Mouse (Mus musculus) MEL (cell line): ENCODE results near the gene Asic5. TPM values are rescaled to one million over a fixed set of nuclear protein-coding genes. Genes with fewer than 3 reads are reported as not detected.

ENCODE experiments used
- DNase-seq: peaks from one replicate; pipeline ENCODE4 v3.0.0; 2011; ENCODE audit warnings: low read depth, low spot score
- H3K27ac ChIP-seq: 2 replicates; pipeline ENCODE4 v1.5.1; 2012; ENCODE audit warnings: low read depth, mild to moderate bottlenecking, control low read depth, low read length, moderate library complexity; ENCODE audit not compliant: control insufficient read depth
- H3K27me3 ChIP-seq, 2 experiments: fragments of 150-350 bp in 1 of 2; sonication (generic) in 1 of 2; 2 replicates each; pipeline ENCODE4 v1.6.1; 2012; ENCODE audit warnings: low read length in 2 of 2, mild to moderate bottlenecking in 2 of 2, improper control_type of control experiment in 1 of 2, moderate library complexity in 1 of 2; ENCODE audit not compliant: insufficient read depth in 2 of 2, control insufficient read depth in 1 of 2
- H3K36me3 ChIP-seq, 2 experiments: 2 replicates each; pipeline ENCODE4 v1.6.1; 2012 to 2014; ENCODE audit warnings: low read length in 2 of 2, improper control_type of control experiment in 1 of 2, inconsistent platforms in 1 of 2, mild to moderate bottlenecking in 1 of 2; ENCODE audit not compliant: insufficient read depth in 2 of 2, control insufficient read depth in 1 of 2
- H3K4me1 ChIP-seq, 2 experiments: fragments of 150-350 bp in 1 of 2; sonication (generic) in 1 of 2; 2 replicates each; pipeline ENCODE4 v1.6.1; 2012; ENCODE audit warnings: low read length in 2 of 2, improper control_type of control experiment in 1 of 2, mild to moderate bottlenecking in 1 of 2; ENCODE audit not compliant: insufficient read depth in 2 of 2, control insufficient read depth in 1 of 2
- H3K4me3 ChIP-seq, 2 experiments: fragments of 150-350 bp in 1 of 2; sonication (generic) in 1 of 2; 2 replicates each; pipeline ENCODE4 v1.5.1; 2012; ENCODE audit warnings: low read depth in 2 of 2, low read length in 2 of 2, mild to moderate bottlenecking in 2 of 2, moderate library complexity in 2 of 2, control low read depth in 1 of 2, improper control_type of control experiment in 1 of 2; ENCODE audit not compliant: control insufficient read depth in 1 of 2, insufficient read depth in 1 of 2
- H3K79me2 ChIP-seq: 2 replicates; pipeline ENCODE4 v1.6.1; 2012; ENCODE audit warnings: mild to moderate bottlenecking, low read length, moderate library complexity; ENCODE audit not compliant: control insufficient read depth, poor library complexity, insufficient read depth
- H3K9ac ChIP-seq: 2 replicates; pipeline ENCODE4 v1.6.1; 2012; ENCODE audit warnings: low read depth, mild to moderate bottlenecking, control low read depth, low read length, moderate library complexity; ENCODE audit not compliant: control insufficient read depth, poor library complexity, severe bottlenecking
- H3K9me3 ChIP-seq: fragments of 150-350 bp; sonication (generic); replicated peaks from 2 replicates; pipeline ENCODE4 v1.6.1; 2012; ENCODE audit warnings: mild to moderate bottlenecking, low read length, improper control_type of control experiment, moderate library complexity; ENCODE audit not compliant: insufficient read depth
- CHD1 ChIP-seq: IDR thresholded peaks from 2 replicates; pipeline ENCODE4 v1.6.1; 2012; ENCODE audit warnings: low read depth, mild to moderate bottlenecking, inconsistent platforms, low read length, improper control_type of control experiment
- CHD2 ChIP-seq: IDR thresholded peaks from 2 replicates; pipeline ENCODE4 v1.6.1; 2011; ENCODE audit warnings: low read length, improper control_type of control experiment
- CTCF ChIP-seq, 3 experiments: IDR thresholded peaks in 2 of 3; conservative IDR thresholded peaks in 1 of 3; 2 replicates each; pipeline ENCODE4 v1.5.1; 2011 to 2012; ENCODE audit warnings: low read length in 3 of 3, low read depth in 2 of 3, mild to moderate bottlenecking in 2 of 3, improper control_type of control experiment in 1 of 3, inconsistent platforms in 1 of 3, mixed read lengths in 1 of 3, moderate library complexity in 1 of 3; ENCODE audit not compliant: control insufficient read depth in 1 of 3, insufficient read depth in 1 of 3, poor library complexity in 1 of 3, severe bottlenecking in 1 of 3
- ELF1 ChIP-seq: IDR thresholded peaks from 2 replicates; pipeline ENCODE4 v1.6.1; 2014; ENCODE audit warnings: low read depth, mild to moderate bottlenecking, inconsistent platforms, low read length, improper control_type of control experiment, moderate library complexity
- GABPA ChIP-seq: IDR thresholded peaks from 2 replicates; pipeline ENCODE4 v1.6.1; 2012; ENCODE audit warnings: low read depth, mild to moderate bottlenecking, inconsistent platforms, low read length, improper control_type of control experiment, moderate library complexity
- GATA1 ChIP-seq: IDR thresholded peaks from 2 replicates; pipeline ENCODE4 v1.6.1; 2011; ENCODE audit warnings: low read depth, low read length, improper control_type of control experiment
- HCFC1 ChIP-seq: IDR thresholded peaks from 2 replicates; pipeline ENCODE4 v1.6.1; 2012; ENCODE audit warnings: low read depth, mild to moderate bottlenecking, inconsistent platforms, low read length, improper control_type of control experiment, moderate library complexity
- JUND ChIP-seq: IDR thresholded peaks from 2 replicates; pipeline ENCODE4 v1.6.1; 2011; ENCODE audit warnings: low read depth, mild to moderate bottlenecking, improper control_type of control experiment, low read length
- KAT2A ChIP-seq: conservative IDR thresholded peaks from 2 replicates; pipeline ENCODE4 v1.6.1; 2012; ENCODE audit warnings: low read depth, low read length, improper control_type of control experiment, inconsistent platforms
- MAFK ChIP-seq: IDR thresholded peaks from 2 replicates; pipeline ENCODE4 v1.6.1; 2011; ENCODE audit warnings: low read depth, mild to moderate bottlenecking, low read length, improper control_type of control experiment, borderline replicate concordance
- MAX ChIP-seq: IDR thresholded peaks from 2 replicates; pipeline ENCODE4 v1.6.1; 2011; ENCODE audit warnings: low read length, improper control_type of control experiment
- MXI1 ChIP-seq: IDR thresholded peaks from 2 replicates; pipeline ENCODE4 v1.6.1; 2011; ENCODE audit warnings: mild to moderate bottlenecking, low read depth, low read length, improper control_type of control experiment
- MYB ChIP-seq: IDR thresholded peaks from 2 replicates; pipeline ENCODE4 v1.6.1; 2011; ENCODE audit warnings: mild to moderate bottlenecking, low read depth, low read length, improper control_type of control experiment
- MYC ChIP-seq: IDR thresholded peaks from 2 replicates; pipeline ENCODE4 v1.6.1; 2011; ENCODE audit warnings: low read depth, mild to moderate bottlenecking, low read length, improper control_type of control experiment, moderate library complexity
- NELFE ChIP-seq: IDR thresholded peaks from 2 replicates; pipeline ENCODE4 v1.6.1; 2011; ENCODE audit warnings: low read depth, low read length, improper control_type of control experiment
- NRF1 ChIP-seq: IDR thresholded peaks from 2 replicates; pipeline ENCODE4 v1.6.1; 2014; ENCODE audit warnings: low read depth, mild to moderate bottlenecking, inconsistent platforms, low read length, improper control_type of control experiment, moderate library complexity; ENCODE audit not compliant: poor library complexity, insufficient read depth, severe bottlenecking
- POLR2A ChIP-seq, 2 experiments: IDR thresholded peaks; 2 replicates each; pipeline ENCODE4 v1.6.1; 2011 to 2012; ENCODE audit warnings: low read length in 2 of 2, mild to moderate bottlenecking in 2 of 2, control low read depth in 1 of 2, improper control_type of control experiment in 1 of 2, low read depth in 1 of 2, moderate library complexity in 1 of 2; ENCODE audit not compliant: control insufficient read depth in 1 of 2, insufficient read depth in 1 of 2, poor library complexity in 1 of 2
- POLR2AphosphoS2 ChIP-seq: IDR thresholded peaks from 2 replicates; pipeline ENCODE4 v1.6.1; 2011; ENCODE audit warnings: low read length, improper control_type of control experiment
- POLR2AphosphoS5 ChIP-seq: IDR thresholded peaks from 2 replicates; pipeline ENCODE4 v1.6.1; 2012; ENCODE audit warnings: low read depth, borderline replicate concordance, mild to moderate bottlenecking, inconsistent platforms, low read length, moderate library complexity, mixed read lengths
- RAD21 ChIP-seq: IDR thresholded peaks from 2 replicates; pipeline ENCODE4 v1.6.1; 2011; ENCODE audit warnings: mild to moderate bottlenecking, low read depth, low read length, improper control_type of control experiment
- RCOR1 ChIP-seq: IDR thresholded peaks from 2 replicates; pipeline ENCODE4 v1.6.1; 2012; ENCODE audit warnings: low read depth, mild to moderate bottlenecking, inconsistent platforms, low read length, improper control_type of control experiment
- SIN3A ChIP-seq: IDR thresholded peaks from 2 replicates; pipeline ENCODE4 v1.6.1; 2012; ENCODE audit warnings: low read length, improper control_type of control experiment, inconsistent platforms
- SMC3 ChIP-seq: IDR thresholded peaks from 2 replicates; pipeline ENCODE4 v1.6.1; 2011; ENCODE audit warnings: low read depth, low read length, improper control_type of control experiment
- TBP ChIP-seq: IDR thresholded peaks from 2 replicates; pipeline ENCODE4 v1.8.0; 2011; ENCODE audit warnings: low read depth, low read length, improper control_type of control experiment
- TCF12 ChIP-seq: IDR thresholded peaks from 2 replicates; pipeline ENCODE4 v1.6.1; 2014; ENCODE audit warnings: low read depth, mild to moderate bottlenecking, inconsistent platforms, low read length, improper control_type of control experiment, moderate library complexity
- UBTF ChIP-seq: IDR thresholded peaks from 2 replicates; pipeline ENCODE4 v1.6.1; 2012; ENCODE audit warnings: low read depth, mild to moderate bottlenecking, inconsistent platforms, low read length, improper control_type of control experiment, moderate library complexity, borderline replicate concordance; ENCODE audit not compliant: insufficient read depth
- USF2 ChIP-seq, 2 experiments: IDR thresholded peaks; 2 replicates each; pipeline ENCODE4 v1.6.1; 2011 to 2012; ENCODE audit warnings: improper control_type of control experiment in 2 of 2, low read length in 2 of 2, borderline replicate concordance in 1 of 2, inconsistent platforms in 1 of 2, low read depth in 1 of 2, mild to moderate bottlenecking in 1 of 2; ENCODE audit not compliant: insufficient read depth in 1 of 2
- ZC3H11A ChIP-seq: IDR thresholded peaks from 2 replicates; pipeline ENCODE4 v1.6.1; 2012; ENCODE audit warnings: low read depth, mild to moderate bottlenecking, inconsistent platforms, low read length, improper control_type of control experiment
- ZKSCAN1 ChIP-seq: IDR thresholded peaks from 2 replicates; pipeline ENCODE4 v1.6.1; 2012; ENCODE audit warnings: low read depth, mild to moderate bottlenecking, inconsistent platforms, low read length, improper control_type of control experiment, moderate library complexity
- ZMIZ1 ChIP-seq: IDR thresholded peaks from 2 replicates; pipeline ENCODE4 v1.6.1; 2012; ENCODE audit warnings: low read depth, mild to moderate bottlenecking, inconsistent platforms, low read length, improper control_type of control experiment, moderate library complexity
- polyA plus RNA-seq, 2 experiments: library from polyadenylated mRNA; stranded (reverse) in 1 of 2; unstranded in 1 of 2; fragments of >175 nt in 1 of 2; fragments of >200 nt in 1 of 2; gene quantifications; 2 replicates each; pipeline versions ENCODE4 v1.2.1 to v1.2.4; 2012; ENCODE audit warnings: low replicate concordance in 2 of 2, low read depth in 1 of 2; ENCODE audit not compliant: insufficient read length in 2 of 2, insufficient read depth in 1 of 2, missing spikeins in 1 of 2
- total RNA-seq: library from RNA; depleted of rRNA; stranded (reverse); fragments of 300-350 nt; gene quantifications from 2 replicates; pipeline ENCODE4 v1.2.3, GENCODE M21; 2012

The Asic5 gene
- total and polyA plus RNA-seq, 3 experiments: not detected

DNA sequence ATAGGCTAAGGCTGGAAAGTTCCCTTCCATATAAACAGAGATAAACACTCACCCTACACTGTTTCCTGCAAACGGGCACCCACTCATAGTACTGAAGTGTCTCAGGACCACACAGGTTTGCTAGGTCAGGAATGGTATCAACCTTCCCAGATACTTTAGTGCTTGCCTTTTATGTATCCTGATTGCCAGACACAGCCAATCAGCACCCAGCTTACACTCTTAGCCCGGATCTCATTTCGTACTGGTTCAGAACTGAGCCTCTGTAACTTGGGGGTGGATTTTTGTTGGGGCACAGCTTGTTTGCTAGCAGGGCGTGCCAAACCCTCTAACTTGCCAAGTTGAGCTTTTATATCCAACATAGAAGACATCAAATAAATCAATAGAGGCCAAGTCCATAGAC, 6.5 kb upstream of the Asic5 start:
- no peaks in the 10 kb centered on the region for H3K4me1 ChIP-seq
- H3K27me3 ChIP-seq: no peaks in the 10 kb centered on the region
- H3K79me2 ChIP-seq: no peaks in the 10 kb centered on the region
- H3K9ac ChIP-seq: no peak overlapping the region
- H3K4me3 ChIP-seq: no peak overlapping the region
- DNase-seq: no peak
- no peak overlapping the region for H3K27ac ChIP-seq
- H3K9me3 ChIP-seq: no peaks in the 10 kb centered on the region
- H3K36me3 ChIP-seq: no peaks in the 10 kb centered on the region
- TF ChIP-seq ZC3H11A (no peak), CHD1 (no peak), RAD21 (no peak), JUND (no peak), GATA1 (no peak), TCF12 (no peak), MXI1 (no peak), MYC (no peak), USF2 (IDR thresholded peaks at IDR 0.05; ENCODE audit: borderline replicate concordance in 1 of 2, insufficient read depth in 1 of 2, low read depth in 1 of 2, low read length in 2 of 2) (no peak), RCOR1 (no peak), KAT2A (no peak), SIN3A (no peak), POLR2A (IDR thresholded peaks at IDR 0.05; ENCODE audit: control insufficient read depth in 1 of 2, insufficient read depth in 1 of 2, low read depth in 1 of 2, low read length in 2 of 2, poor library complexity in 1 of 2) (no peak), GABPA (no peak), TBP (no peak)

DNA sequence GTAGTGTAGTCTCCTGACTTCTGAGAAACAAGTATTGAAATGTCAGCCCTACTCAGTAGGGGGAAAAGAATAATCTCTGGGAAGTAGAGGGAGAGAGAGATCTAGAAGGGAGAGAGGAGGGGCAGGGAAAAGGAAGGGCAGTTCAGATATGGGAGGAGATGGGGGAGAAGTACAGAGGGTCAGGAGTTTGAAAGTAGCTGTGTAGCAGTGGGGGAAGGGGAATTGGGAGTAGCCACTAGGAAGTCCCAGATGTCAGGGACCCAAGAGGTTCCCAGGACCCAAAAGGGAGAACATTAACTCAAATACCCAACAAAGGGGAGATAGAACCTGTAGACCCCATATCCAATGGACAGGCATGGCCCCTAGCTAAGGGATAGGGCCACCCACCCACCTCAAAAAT, 6.0 kb upstream of the Asic5 start, which contains the start of gene Tdo2:
Tdo2 (minus strand) TSS at position 101 of the 400 bp plus-strand sequence.
- H3K36me3 ChIP-seq: no peaks in the 10 kb centered on the region
- DNase-seq: no peak
- H3K27me3 ChIP-seq: no peaks in the 10 kb centered on the region
- H3K9ac ChIP-seq: no peak within 1 kb of the TSS
- H3K27ac ChIP-seq: no peak within 1 kb of the TSS
- H3K4me1 ChIP-seq: no peaks in the 10 kb centered on the region
- TF ChIP-seq ZMIZ1 (no peak), RCOR1 (no peak), SIN3A (no peak), JUND (no peak), CHD1 (no peak), HCFC1 (no peak), MAFK (no peak), NELFE (no peak), SMC3 (no peak), ELF1 (no peak), ZKSCAN1 (no peak), POLR2AphosphoS5 (no peak), UBTF (no peak), MYB (no peak), CTCF (IDR thresholded peaks at IDR 0.05 in 2 of 3, conservative IDR thresholded peaks at IDR 0.05 in 1 of 3; ENCODE audit: control insufficient read depth in 1 of 3, insufficient read depth in 1 of 3, low read depth in 2 of 3, low read length in 3 of 3, poor library complexity in 1 of 3, severe bottlenecking in 1 of 3) (no peak), MAX (no peak), POLR2AphosphoS2 (no peak), USF2 (IDR thresholded peaks at IDR 0.05; ENCODE audit: borderline replicate concordance in 1 of 2, insufficient read depth in 1 of 2, low read depth in 1 of 2, low read length in 2 of 2) (no peak), CHD2 (no peak), NRF1 (no peak)
- H3K79me2 ChIP-seq: no peaks in the 10 kb centered on the region
- H3K9me3 ChIP-seq: no peaks in the 10 kb centered on the region
- H3K4me3 ChIP-seq: no peak within 1 kb of the TSS
